Mouse (Mus musculus): ENCODE data around the gene Son.

GRCm38 (mm10) chr16:91629749-91630148, 17.6 kb upstream of the Son start:
- no peak for TF ChIP-seq CTCF (IDR thresholded peaks at IDR 0.05; ENCODE audit: low read depth)
- no peak for TF ChIP-seq EP300 (IDR thresholded peaks at IDR 0.05; ENCODE audit: low read depth)

Data from liver, postnatal 0 days (tissue).